Mouse (Mus musculus) E14TG2a.4 (cell line): ENCODE data around the gene Apba1.

ENCODE experiments used
- CTCF ChIP-seq: conservative IDR thresholded peaks from 2 replicates; pipeline ENCODE4 v1.5.1; 2014; ENCODE audit warnings: low read length
- POU5F1 ChIP-seq: IDR thresholded peaks from 2 replicates; pipeline ENCODE4 v1.6.1; 2014; ENCODE audit warnings: low read length, borderline replicate concordance

DNA sequence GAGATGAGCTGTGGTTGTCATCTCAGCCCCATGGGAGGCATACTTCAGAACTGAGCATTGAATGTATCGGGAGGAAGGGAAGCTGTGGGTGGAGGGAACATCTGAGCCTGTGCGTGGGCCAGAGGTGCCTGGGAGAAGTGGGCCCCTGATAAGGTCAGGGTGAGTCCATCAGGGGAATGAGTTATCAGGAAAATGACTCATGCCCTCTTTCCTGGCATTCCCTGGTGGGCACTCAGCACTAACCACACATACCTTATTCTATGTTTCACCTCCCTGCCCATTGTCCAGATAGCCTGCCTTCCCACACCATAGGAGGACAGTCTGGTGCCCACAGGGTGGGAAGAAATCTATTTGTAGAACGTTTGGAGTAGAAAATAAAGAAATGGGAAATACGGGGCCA, 151.7 kb downstream of the Apba1 start:
- TF ChIP-seq CTCF: no peak
- TF ChIP-seq POU5F1: no peak
